Mouse (Mus musculus) natural killer cell, adult 2 months (primary cell): Measurements from ENCODE around the gene Fam57b.

Source experiments
- DNase-seq, 2 experiments: peaks; one replicate each; pipeline ENCODE4 v3.0.0; 2022; ENCODE audit warnings: low spot score in 2 of 2

Fam57b gene

GRCm38 (mm10) chr7:126797411-126798126 lies at the start of gene Fam57b:
TSS of gene Fam57b (plus strand) at chr7:126797668.
- DNase-seq = no peak

DNA sequence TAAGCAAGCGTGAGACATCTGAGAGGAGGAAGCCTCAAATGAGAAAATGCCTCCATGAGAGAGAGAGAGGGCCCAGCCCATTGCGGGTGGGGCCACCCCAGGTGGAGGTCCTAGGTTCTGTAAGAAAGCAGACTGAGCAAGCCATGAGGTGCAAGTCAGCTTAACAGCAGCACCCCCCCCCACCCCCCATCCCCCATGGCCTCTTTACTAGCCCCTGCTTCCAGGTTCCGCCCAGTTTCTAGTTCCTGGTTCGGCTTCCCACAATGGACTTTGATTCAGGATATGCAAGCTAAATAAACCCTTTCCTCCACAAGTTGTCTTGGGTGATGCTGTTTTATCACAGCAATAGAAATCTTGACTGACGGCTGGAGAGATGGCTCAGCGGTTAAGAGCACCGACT lies 48.6 kb upstream of the Fam57b start:
- no peak for DNase-seq

DNA sequence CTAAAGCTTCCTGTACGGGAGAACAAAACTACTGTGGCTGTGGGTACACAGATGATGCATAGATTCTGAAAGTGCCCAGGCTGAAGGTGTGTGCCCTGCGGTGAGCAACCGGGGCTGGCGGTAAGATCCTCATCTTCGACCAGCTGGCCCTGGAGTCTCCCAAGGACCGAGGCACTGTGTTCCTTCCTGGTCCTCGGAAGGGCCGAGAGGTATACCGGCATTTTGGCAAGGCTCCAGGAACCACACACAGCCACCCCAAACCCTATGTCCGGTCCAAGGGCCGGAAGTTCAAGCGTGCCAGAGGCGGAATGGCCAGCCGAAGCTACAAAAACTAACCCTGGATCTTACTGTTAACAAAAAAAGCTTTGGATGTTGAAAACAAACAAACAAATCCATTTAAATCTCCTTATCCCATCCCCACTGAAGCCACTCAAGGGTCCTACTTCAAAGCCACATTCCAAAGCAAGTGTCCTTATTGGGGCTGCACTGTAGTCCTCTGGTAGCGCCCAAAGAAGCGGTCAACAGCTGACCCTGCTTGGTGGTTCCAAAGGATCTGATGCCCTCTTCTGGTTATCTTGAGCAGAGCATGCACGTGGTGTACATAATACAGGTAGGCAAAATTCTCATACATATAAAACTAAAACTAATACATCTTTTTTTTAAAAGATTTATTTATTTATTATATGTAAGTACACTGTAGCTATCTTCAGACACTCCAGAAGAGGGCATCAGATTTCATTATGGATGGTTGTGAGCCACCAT lies 47.7 kb upstream of the Fam57b start:
- no peak for DNase-seq

DNA sequence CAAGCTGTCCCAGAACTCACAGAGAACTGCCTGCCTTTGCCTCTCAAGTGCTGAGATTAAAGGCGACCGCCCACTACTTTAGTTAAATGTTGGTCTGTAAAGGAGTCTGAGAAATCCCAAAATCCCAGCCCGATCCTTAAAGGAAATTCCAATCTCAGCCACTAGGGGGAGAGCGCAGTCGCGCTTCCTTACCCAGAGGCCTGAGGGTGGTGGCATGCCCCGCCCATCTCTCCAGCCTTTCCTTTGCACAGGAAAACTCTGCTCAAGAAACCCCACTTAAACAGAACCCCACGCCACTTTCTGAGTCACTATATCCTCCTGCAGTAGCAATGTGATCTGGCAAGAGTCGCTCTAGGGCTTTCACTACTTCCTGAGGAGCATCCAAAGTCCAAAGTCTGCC lies 42.6 kb upstream of the Fam57b start:
- peak; percentile 42 to 60 for DNase-seq

DNA sequence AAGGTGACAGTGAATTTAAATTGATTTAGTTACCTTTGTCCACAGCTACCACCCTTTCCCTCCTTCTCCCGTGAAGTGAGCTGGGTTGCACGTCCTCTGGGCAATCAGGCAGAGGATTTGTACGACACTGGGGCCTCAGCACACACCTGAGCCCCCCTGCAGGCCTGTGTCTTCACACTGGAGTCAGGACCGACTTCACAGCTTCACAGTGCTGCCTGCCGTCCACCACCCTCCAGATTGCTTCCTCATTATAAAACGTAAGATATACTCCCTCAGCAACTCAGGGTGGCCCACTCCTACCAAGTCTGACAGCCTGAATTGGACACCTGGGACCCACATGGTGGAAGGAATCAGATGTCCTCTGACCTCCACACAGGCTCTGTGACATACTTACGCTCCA lies 38.9 kb upstream of the Fam57b start:
- no peak for DNase-seq

DNA sequence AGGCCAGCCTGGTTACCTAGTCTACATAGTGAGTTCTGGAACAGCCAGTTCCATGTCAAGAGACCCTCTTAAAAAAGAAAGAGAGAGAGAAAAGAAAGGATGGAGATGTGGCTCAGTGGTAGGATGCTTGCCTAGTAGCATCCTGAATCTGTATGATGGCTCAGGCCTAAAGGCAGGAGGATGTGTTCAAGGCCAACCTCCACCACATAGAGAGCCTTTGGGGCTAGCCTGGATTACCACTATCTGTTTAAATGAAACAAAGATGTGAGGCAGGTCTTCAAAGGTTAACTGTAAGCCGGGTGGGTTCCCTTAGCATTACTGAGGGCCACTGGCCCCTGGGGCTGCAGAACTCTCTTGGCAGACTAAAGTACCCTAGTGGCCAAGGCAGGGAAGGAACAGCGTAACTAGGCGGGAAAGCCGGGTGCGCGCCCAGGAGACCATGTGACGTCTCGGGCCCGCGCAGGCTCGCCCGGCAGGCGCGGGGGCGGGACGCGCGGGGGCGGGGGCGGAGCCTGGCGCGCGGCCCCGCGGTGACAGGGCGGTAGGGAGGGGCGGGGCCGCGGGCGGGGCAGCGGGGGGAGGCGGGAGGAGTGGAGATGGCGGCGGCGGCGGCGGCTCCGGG lies 38.3 kb upstream of the Fam57b start, which contains the start of gene Mapk3:
Gene Mapk3 (plus strand): TSS at position 552 of the 622 bp plus-strand sequence.
- peak; percentile 89 to 93 for DNase-seq

DNA sequence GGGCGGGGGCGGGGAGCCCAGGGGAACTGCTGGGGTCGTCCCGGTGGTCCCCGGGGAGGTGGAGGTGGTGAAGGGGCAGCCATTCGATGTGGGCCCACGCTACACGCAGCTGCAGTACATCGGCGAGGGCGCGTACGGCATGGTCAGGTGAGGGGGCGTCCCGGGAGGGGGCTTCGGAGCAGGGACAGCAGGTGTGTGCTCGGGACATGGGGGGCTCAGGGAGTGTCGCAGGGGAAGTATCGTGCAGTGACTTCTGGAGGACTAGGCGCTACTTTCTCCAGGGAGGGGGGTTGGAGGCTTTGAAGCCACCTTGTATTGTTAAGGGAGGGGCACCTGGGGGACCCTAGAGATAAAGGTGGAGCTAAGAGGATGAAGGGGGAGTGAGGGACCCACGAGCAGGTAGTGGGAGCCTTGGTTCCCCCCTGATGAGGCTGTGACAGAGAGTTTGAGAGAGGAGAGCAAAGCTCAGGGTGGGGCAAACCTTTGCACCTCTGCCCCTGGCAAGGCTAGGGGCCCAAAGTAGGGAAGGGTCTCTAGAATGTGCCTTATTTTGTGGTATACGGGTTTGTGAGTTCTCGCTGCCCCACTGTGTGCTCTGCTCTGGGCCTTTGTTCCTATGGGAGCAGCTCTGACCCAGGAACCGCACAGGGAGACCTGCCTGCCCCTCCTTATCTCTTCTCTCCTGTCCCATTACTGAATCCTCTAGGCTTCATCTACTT lies 37.6 kb upstream of the Fam57b start:
- DNase-seq = no peak

DNA sequence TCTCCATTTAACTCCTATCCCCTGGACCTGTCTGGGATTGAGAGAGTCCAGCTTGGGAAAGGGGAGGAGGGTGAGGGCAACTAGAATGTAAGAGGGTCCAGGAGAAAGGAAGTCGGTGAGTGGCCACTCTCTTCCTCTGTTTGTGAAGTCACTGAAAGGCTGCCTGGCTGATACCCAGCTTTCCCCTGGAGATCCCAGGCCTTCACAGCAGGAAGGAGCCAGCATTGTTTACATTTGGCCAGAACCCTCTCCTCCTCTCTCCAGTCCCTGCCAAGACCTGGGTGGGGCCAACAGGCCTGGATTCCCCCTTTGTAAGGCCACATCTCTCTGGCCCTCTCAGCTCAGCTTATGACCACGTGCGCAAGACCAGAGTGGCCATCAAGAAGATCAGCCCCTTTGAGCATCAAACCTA lies 37.1 kb upstream of the Fam57b start:
- no peak for DNase-seq

DNA sequence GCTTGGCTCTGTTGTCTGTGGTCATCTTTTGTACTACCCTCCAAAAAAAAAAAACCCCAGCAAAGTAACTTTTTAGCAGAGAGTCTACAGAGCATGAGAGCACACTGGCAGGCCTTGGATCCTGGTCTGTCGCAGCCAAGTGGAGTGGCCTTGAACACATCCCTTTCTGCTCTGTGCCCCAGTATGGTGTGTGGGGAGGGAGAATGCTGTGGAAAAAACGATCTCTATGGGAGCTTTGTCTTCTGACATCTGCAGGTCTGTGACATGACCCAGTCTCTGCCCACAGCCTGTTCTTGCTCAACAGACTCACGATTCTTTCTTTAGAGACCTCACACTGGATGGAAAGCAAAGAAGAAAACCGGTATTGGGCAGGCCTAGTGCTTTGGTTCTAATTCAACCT lies 36.5 kb upstream of the Fam57b start:
- no peak for DNase-seq

GRCm38 (mm10) chr7:126761529-126762067 lies 35.9 kb upstream of the Fam57b start:
- DNase-seq = no peak

DNA sequence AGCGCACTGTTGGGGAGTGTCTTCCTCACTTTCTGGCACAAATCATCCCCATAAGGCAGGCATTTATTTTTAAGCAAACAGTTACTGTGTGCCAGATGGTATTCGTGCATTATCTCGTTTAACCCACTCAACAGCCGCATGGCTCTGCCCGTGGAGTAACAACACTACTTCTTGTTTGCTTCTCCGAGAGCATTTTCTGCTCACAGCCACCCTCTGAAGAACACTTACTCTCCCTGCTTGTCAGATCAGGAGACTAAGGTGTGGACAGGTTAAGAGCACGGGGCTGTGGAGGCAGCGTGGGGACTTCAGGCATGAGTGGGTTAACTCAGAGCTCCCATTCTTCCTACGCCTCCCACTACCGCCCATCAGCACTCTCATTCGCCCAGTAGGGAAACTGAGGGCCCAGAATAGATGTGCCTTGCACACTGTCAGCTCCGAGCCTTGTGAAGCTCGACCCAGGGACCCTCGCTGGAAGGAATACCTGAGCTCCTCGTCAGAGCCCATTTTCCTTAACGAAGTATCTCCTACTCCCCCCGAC lies 34.9 kb upstream of the Fam57b start:
- no peak for DNase-seq

- DNase-seq = no peak
These were observed 31.9 kb upstream of the Fam57b start for GRCm38 (mm10) chr7:126765540-126765939.

- no peak for DNase-seq
These were observed 31.3 kb upstream of the Fam57b start, which contains the start of gene Gdpd3 for GRCm38 (mm10) chr7:126766201-126766600. TSS of gene Gdpd3 (plus strand) at chr7:126766334.

DNA sequence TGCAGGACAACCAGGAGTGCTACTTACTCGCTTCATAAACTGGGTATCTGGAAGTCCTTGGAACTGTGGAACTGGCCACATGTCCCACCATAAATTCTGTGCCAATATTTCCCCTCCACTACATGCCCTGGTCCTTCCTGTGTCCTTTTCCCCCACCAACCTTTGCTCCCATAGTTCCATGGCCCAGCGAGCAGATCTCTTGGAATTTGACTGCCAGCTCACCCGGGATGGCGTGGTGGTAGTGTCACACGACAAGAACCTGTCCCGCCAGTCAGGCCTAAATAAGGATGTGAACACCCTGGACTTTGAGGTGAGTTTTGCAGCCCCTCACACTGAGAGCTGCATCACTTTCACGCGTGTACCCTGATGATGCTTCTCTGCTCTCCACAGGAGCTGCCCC lies 30.5 kb upstream of the Fam57b start:
- DNase-seq = no peak

- DNase-seq = no peak
These were observed 26.7 kb upstream of the Fam57b start for GRCm38 (mm10) chr7:126770784-126771183.

DNA sequence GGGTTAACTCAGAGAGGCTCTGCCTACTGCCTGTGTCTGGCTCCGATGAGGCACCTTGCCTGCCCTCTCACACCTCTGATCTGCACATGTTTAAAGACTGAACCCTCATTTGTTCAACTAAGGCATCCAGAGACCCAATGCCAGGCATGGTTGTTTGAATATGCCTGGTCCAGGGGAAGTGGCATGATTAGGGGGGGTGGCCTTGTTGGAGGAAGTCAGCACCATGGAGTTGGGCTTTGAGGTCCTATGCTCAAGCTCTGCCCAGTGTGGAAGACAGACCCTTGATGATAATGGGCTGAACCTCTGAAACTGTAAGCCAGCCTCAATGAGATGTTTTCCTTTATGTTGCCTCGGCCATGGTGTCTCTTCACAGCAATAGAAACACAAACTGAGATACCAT lies 24.1 kb upstream of the Fam57b start:
- no peak for DNase-seq

- DNase-seq = no peak
These were observed 23.0 kb upstream of the Fam57b start for GRCm38 (mm10) chr7:126774463-126774862.

GRCm38 (mm10) chr7:126775185-126775977 lies 22.1 kb upstream of the Fam57b start:
- no peak for DNase-seq

- DNase-seq = no peak
These were observed 21.6 kb upstream of the Fam57b start for GRCm38 (mm10) chr7:126775978-126776234.

GRCm38 (mm10) chr7:126776598-126777057 lies 20.8 kb upstream of the Fam57b start, which contains the start of gene Ypel3:
TSS of gene Ypel3 (plus strand) at chr7:126776955.
- DNase-seq = peak; percentile 93 to 94

DNA sequence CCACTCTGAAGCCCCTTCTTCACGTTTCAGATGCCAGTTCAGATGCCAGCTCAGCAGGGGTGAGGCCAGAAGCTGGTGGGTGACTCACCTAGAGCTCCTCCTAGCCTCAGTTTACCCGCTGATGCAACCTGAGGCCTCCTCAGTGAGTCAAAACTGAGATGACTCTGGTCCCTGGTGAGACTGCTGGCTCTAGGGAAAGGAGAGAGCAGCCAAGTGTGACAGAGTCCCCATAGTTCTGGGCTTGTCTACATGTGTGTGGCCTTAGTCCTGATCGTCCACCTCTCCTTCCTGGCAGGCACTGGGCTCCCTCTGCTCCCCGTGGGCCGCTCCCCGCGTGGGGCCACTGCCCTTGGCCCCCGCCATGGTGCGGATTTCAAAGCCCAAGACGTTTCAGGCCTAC lies 20.0 kb upstream of the Fam57b start:
- DNase-seq = no peak
